Mouse (Mus musculus): ENCODE results near the gene Sco1.
"Not testable (repeated sequence)": the region's sequence is repeated elsewhere in the genome, so short reads cannot be mapped to it uniquely, and the experiment has no call there.

DNA sequence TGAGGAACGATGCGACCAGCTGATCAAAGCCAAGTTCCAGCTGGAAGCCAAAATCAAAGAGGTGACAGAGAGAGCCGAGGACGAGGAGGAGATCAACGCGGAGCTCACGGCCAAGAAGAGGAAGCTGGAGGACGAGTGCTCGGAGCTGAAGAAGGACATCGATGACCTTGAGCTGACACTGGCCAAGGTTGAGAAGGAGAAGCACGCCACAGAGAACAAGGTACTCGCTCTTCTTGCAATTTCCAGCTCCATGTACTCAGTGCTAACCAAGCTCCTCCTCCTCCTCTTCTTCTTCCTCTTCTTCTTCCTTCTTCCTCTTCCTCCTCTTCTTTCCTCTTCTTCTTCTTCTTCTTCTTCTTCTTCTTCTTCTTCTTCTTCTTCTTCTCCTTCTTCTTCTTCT, 39.9 kb downstream of the Sco1 start:
- TF ChIP-seq CTCF (IDR thresholded peaks at IDR 0.05; ENCODE audit: control insufficient read depth, insufficient read depth, insufficient replicate concordance, low read depth, low read length); POLR2A (IDR thresholded peaks at IDR 0.05; ENCODE audit: control insufficient read depth, low read depth, low read length): not testable (repeated sequence)
